Mouse (Mus musculus) gastrocnemius, postnatal 4 days (tissue): Measurements from ENCODE around the gene Bex3. TPM values are rescaled to one million over a fixed set of nuclear protein-coding genes. Genes with fewer than 3 reads are reported as not detected.
"Not testable (repeated sequence)": the region's sequence is repeated elsewhere in the genome, so short reads cannot be mapped to it uniquely, and the experiment has no call there.

ENCODE experiments used
- DNase-seq, 2 experiments: peaks; one replicate each; pipeline ENCODE4 v3.0.0; 2021 to 2022; ENCODE audit warnings: low spot score in 2 of 2, mixed read lengths in 2 of 2
- long read RNA-seq, 2 experiments: library from polyadenylated mRNA; stranded (forward); transcript quantifications; one replicate each; pipeline ENCODE4 v2.0.0; 2021
- total RNA-seq, 2 experiments: library from RNA; stranded (reverse); gene quantifications; 2 replicates each; pipeline ENCODE4 v1.2.3; 2021

Gene Bex3
- total RNA-seq: 10 to 100 TPM; 58.9 to 72.6 TPM
- long read RNA-seq, experiment 1, transcript Bex3-201 (3 exons, 930 nt): major isoform, 47 of 68 reads
- long read RNA-seq, experiment 1, partial matches to known transcripts: 0 of 68 reads
- long read RNA-seq, experiment 1, other reads (novel, unspliced or antisense): 17 of 68 reads
- long read RNA-seq, experiment 2, transcript Bex3-201 (3 exons, 930 nt): major isoform, 33 of 57 reads
- long read RNA-seq, experiment 2, partial matches to known transcripts: 0 of 57 reads
- long read RNA-seq, experiment 2, other reads (novel, unspliced or antisense): 19 of 57 reads

GRCm38 (mm10) chrX:136269743-136270392, at the start of gene Bex3:
TSS of gene Bex3 (plus strand) at chrX:136270253.
- peak in 1 of 2 experiments; percentile 8 for DNase-seq

- DNase-seq: no peak
Observed at GRCm38 (mm10) chrX:136223714-136224113, 46.3 kb upstream of the Bex3 start.

GRCm38 (mm10) chrX:136227768-136228167, 42.3 kb upstream of the Bex3 start:
- no peak for DNase-seq

GRCm38 (mm10) chrX:136238118-136238517, 31.9 kb upstream of the Bex3 start:
- DNase-seq: peak in 1 of 2 experiments; percentile 10

- DNase-seq: no peak
Observed at GRCm38 (mm10) chrX:136243181-136243580, 26.9 kb upstream of the Bex3 start.

GRCm38 (mm10) chrX:136244574-136245229, 25.4 kb upstream of the Bex3 start, which contains the start of gene Tceal9:
TSS of gene Tceal9 (plus strand) at chrX:136245079.
- peak; percentile 50 to 67 for DNase-seq

GRCm38 (mm10) chrX:136245521-136246071, 24.5 kb upstream of the Bex3 start:
- peak in 1 of 2 experiments; percentile 10 for DNase-seq

- no peak for DNase-seq
Observed at GRCm38 (mm10) chrX:136248811-136249210, 21.2 kb upstream of the Bex3 start.

GRCm38 (mm10) chrX:136249671-136250070, 20.4 kb upstream of the Bex3 start:
- DNase-seq: no peak

GRCm38 (mm10) chrX:136252023-136252729, 17.9 kb upstream of the Bex3 start:
- no peak for DNase-seq

GRCm38 (mm10) chrX:136267720-136268119, 2.3 kb upstream of the Bex3 start:
- no peak for DNase-seq

- no peak for DNase-seq
Observed at GRCm38 (mm10) chrX:136268173-136268572, 1.9 kb upstream of the Bex3 start.

- DNase-seq: not testable (repeated sequence)
Observed at GRCm38 (mm10) chrX:136270393-136271111, 499 bp downstream of the Bex3 start.

- DNase-seq: no peak
Observed at GRCm38 (mm10) chrX:136274542-136274941, 4.5 kb downstream of the Bex3 start.

GRCm38 (mm10) chrX:136275386-136275785, 5.3 kb downstream of the Bex3 start:
- DNase-seq: no peak

GRCm38 (mm10) chrX:136277577-136277976, 7.5 kb downstream of the Bex3 start:
- DNase-seq: no peak

- DNase-seq: no peak
Observed at GRCm38 (mm10) chrX:136278401-136278800, 8.3 kb downstream of the Bex3 start.

GRCm38 (mm10) chrX:136279410-136279809, 9.4 kb downstream of the Bex3 start:
- DNase-seq: no peak

GRCm38 (mm10) chrX:136290817-136291281, 20.8 kb downstream of the Bex3 start:
- DNase-seq: no peak

- peak in 1 of 2 experiments; percentile 10 for DNase-seq
Observed at GRCm38 (mm10) chrX:136304295-136304694, 34.2 kb downstream of the Bex3 start.
